Mouse (Mus musculus): ENCODE data around the gene Phactr2.
"Not testable (repeated sequence)": the region's sequence is repeated elsewhere in the genome, so short reads cannot be mapped to it uniquely, and the experiment has no call there.

Gene Phactr2

DNA sequence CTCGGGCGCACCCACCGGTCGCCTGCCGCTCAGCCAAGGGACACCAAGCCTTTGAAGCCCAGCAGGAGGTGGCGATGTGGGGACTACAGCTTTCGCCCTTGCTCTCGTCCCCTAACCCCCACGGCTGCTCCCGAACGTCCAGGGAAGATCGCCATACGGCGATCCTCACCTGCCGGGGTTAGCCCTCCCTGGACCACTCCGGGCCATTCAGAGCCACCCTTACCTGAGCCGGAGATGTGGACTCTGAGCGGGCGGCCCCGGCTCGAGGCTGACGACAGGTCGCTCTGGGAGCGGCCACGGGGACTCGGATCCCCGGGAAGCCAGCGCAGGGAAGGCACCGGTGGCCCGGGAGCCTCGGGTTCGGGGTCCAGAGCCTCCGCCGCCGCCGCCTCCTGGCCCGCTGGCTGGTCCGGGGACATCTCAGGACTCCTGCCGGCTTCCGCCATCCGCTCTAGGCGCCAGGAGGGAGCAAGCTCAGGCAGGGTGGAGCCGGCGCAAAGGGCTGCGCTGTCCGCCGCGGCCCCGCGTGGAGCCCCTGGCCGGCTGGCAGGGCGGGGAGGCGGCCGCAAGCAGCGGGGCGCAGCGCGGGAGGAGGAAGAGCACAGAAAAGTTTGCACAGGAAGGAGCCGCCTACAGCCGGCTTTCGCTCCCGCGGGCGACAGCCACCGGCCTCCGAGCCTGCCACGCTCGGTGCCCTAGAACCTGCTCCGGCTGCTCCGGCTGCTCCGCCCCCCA, at the start of gene Phactr2:
Gene Phactr2 (minus strand): TSS at position 580 of the 735 bp plus-strand sequence.
- DNase-seq (ENCODE audit: low read depth, low spot score): no peak

DNA sequence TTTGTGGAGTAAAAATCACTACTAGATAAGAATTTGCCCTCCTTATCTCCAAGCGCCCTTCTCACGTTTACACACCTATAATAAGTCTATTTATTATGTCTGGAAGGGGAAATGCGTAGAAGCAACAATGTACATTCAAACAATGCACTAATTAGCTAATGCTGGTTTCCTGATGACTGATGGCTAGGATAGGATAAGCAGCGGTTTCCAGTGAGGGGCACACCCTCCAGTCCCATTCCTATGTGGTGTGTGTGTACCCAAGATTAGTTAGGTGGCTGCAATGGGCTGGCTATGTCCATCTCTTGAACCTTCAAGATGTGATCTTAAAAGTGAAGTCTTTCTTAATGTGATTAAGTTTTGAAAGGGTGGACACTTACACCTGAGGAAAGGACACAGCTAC, 47.6 kb upstream of the Phactr2 start:
- DNase-seq (ENCODE audit: low read depth, low spot score): no peak

GRCm38 (mm10) chr10:13502371-13502770, 28.2 kb upstream of the Phactr2 start:
- peak; percentile 40 for DNase-seq (ENCODE audit: low read depth, low spot score)

- DNase-seq (ENCODE audit: low read depth, low spot score): not testable (repeated sequence)
These were observed 27.3 kb upstream of the Phactr2 start for GRCm38 (mm10) chr10:13501533-13501932.

DNA sequence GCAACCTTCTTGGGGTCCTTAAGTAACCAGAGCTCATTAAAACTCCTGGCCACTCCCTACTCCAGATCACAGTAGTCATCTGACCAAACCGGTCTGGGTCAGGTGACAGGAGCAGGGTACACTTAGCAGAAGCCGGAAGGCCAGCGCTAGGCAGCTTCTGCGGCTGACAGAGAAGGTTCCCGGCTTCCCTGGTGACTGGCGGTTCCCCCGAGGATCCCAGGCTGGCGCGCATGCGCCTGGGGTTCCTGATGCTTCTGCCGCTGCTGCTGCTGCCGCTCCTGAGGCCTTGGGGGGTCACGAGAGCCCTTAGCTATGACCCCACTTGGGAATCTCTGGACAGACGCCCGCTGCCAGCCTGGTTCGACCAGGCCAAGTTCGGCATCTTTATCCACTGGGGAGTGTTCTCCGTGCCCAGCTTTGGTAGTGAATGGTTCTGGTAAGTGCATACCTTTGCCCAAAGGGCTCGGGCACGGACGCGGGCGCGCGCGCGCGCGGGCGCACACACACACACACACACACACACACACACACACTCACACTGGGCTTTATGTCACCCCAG, 26.8 kb upstream of the Phactr2 start:
- peak; percentile 62 for DNase-seq (ENCODE audit: low read depth, low spot score)

DNA sequence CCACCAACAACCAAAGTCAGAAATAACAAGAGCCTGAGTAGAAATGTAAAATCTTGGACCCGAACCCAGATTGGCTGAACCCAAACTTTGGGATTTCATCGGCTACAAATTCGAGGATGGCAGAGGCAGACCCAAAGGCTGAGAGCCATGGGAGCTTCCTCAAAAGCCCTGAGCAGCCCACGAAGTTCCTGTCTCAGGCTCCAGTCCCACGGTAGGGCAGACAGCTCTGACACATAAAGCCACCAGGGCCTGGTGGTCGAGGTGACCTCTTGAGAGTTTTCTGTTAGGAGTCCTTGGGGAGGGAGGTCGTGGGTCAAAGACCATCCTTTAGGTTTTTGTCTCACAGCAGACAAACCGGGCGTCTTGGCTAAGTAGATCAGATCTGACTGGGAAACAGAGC, 26.3 kb upstream of the Phactr2 start:
- no peak for DNase-seq (ENCODE audit: low read depth, low spot score)

DNA sequence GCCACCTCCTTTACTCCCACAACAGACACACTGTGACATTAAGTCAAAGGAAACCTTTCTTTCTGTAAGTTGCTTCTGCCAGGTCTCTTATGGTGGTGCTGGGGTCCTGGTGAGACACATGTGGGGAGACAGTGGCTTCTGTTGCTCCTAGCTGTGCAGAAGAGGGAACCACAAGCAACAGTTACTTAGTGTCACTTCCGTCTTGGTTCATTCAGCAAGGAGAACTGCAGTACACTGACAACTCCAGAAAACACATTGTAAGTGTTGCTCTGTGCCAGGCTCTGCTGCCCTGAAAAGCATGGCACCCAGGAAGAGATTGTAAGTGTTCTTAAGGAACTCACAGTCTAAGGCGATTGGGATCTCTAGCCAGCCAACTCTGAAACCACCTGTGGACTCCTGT, 25.1 kb upstream of the Phactr2 start, which contains the start of gene Fuca2:
Gene Fuca2 (plus strand): TSS at position 210 of the 400 bp plus-strand sequence.
- DNase-seq (ENCODE audit: low read depth, low spot score): no peak

DNA sequence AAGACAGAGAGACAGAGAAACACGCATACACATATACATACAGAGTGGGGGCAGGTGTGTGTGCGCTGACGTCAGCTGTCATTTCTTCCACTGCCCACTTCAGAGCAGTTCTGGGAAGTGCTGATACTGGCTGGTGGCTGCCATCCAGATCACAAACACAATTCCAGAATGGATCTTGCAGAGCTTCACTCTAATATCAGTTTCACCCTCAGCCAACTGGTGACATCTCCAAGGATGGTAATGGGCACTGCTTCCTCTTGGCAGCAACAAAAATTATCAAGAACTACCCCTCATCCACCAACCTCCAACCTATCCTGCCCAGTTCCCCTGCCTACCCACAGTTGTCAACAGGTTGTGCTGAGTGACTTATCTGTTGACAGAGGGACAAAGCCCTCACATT, 22.1 kb upstream of the Phactr2 start:
- DNase-seq (ENCODE audit: low read depth, low spot score): no peak

- no peak for DNase-seq (ENCODE audit: low read depth, low spot score)
These were observed 19.9 kb upstream of the Phactr2 start for GRCm38 (mm10) chr10:13493978-13494686.

- no peak for DNase-seq (ENCODE audit: low read depth, low spot score)
These were observed 15.5 kb upstream of the Phactr2 start for GRCm38 (mm10) chr10:13489671-13490070.

GRCm38 (mm10) chr10:13485958-13486357, 11.7 kb upstream of the Phactr2 start:
- DNase-seq (ENCODE audit: low read depth, low spot score): no peak

- no peak for DNase-seq (ENCODE audit: low read depth, low spot score)
These were observed 5.1 kb upstream of the Phactr2 start for GRCm38 (mm10) chr10:13479341-13479740.

DNA sequence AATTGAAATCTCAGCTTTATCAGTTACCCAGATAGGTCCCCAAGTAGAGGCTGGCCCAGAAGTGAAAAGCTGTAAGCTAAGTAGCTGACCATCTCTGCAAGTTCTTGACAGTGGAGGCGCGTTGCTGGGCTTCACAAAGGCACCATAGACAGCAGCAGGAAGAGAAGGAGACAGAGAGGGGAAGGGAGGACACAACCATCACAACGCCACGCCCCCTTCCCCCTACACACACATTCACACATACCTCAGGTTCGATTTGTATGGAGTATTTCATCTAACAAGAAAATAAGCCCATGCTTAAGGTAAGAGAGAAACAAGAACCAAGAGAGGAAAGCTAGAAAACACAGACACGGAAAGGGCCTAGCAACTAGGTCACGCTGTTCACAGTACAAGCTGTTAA, 909 bp upstream of the Phactr2 start:
- DNase-seq (ENCODE audit: low read depth, low spot score): no peak

DNA sequence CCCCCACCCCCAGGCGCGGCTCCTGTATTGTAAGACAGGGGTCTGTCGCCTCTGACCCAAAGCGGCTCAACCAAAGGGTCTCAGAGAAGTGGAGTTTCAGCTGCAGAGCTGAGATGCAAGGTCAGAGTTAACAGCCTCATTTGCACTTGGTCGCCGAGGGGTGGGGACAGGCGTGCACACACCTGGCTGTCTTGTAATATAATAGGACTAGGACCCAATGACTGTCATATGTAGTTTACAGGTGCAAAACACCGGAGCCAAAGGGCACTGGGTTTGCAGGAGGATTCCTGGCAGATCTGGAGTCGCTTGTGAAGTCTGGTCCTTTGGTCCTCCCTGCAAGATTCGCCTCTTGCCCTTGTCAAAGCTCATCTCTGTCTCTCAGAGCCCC, 350 bp upstream of the Phactr2 start:
- no peak for DNase-seq (ENCODE audit: low read depth, low spot score)

DNA sequence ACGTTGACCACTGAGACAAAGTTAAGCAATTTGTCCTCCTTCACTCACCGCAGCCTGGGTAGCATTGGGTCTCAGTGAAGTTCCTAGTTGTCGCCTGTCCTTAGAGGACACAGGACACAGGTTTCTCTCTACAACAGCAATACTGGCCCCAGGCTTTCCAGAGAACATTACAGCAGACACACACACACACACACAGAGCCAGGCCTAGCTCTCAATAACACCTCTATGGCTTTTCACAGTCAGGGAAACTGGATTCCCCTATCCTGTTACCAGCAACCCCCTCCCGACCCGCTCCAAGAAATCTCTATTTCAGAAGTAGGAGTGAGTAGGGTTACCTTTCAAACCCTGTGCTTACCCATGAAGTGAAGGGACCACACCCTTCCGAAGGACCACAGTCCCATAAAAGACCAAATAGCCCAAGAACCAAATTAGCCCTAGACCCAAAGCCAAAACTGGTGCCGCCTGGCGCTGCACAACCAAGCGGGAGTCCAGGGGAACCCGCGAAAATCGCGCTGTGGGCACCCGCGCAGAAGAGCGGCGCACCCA, 852 bp downstream of the Phactr2 start:
- DNase-seq (ENCODE audit: low read depth, low spot score): no peak

DNA sequence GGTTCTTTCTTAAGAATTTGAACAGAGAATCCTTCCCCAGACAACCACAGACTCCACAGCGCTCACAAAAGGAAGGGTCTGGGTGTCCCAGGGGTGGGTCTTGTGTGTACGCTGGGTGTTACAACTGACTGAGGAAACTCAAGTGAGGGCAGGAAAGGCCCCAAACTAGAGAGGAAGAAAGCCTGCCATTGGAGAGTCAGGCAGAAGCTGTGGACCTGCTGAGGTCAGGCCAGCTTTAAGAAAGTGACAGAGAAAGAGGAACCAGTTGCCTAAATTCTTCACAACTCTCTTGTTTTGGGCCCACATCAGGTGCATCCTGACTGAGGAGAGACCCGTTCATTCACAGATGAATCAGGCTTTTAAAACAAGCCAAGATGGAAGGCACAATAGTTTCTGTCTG, 4.0 kb downstream of the Phactr2 start:
- no peak for DNase-seq (ENCODE audit: low read depth, low spot score)

DNA sequence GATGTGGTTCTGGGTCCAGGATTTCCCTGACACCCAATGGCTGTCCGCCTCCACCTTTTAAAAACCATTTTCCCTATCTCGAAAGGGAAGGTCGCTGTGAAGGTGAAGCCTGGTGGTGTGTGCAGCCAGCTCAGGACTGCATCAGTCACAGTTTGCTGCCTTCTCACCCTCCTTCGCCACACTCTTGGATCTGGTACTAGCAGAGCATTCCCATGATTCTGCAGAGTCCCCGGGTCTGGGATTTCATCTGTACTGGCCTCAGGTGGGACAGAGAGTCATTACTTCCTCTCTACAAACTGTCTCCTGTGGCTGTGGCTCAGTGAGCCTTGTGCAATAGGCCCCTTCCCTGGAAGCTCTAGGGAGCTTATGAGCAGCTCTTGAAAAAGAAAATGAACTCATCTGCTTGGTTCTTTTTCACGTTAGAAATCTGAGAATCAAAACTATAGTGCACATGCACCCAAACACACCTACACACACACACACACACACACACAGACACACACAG, 6.1 kb downstream of the Phactr2 start:
- DNase-seq (ENCODE audit: low read depth, low spot score): not testable (repeated sequence)

- no peak for DNase-seq (ENCODE audit: low read depth, low spot score)
These were observed 7.3 kb downstream of the Phactr2 start for GRCm38 (mm10) chr10:13466925-13467324.

DNA sequence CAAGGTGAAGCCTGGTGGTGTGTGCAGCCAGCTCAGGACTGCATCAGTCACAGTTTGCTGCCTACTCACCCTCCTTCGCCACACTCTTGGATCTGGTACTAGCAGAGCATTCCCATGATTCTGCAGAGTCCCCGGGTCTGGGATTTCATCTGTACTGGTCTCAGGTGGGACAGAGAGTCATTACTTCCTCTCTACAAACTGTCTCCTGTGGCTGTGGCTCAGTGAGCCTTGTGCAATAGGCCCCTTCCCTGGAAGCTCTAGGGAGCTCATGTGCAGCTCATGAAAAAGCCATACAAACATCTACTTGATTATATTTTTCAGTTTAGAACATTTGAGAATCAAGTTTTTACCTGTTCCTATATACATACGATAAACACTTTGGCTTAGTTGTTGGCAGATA, 9.9 kb downstream of the Phactr2 start:
- DNase-seq (ENCODE audit: low read depth, low spot score): not testable (repeated sequence)

- DNase-seq (ENCODE audit: low read depth, low spot score): no peak
These were observed 20.8 kb downstream of the Phactr2 start for GRCm38 (mm10) chr10:13453200-13453990.

GRCm38 (mm10) chr10:13451640-13452039, 22.6 kb downstream of the Phactr2 start:
- DNase-seq (ENCODE audit: low read depth, low spot score): no peak

Data from c-Kit-negative CD71-positive TER-119-positive erythroid progenitor cells, embryonic 14.5 days (primary cell).